Mouse (Mus musculus): Measurements from ENCODE around the gene Tbk1.
A peak's percentile ranks its signal among the peaks of the same experiment; 100 is the strongest.

The Tbk1 gene

DNA sequence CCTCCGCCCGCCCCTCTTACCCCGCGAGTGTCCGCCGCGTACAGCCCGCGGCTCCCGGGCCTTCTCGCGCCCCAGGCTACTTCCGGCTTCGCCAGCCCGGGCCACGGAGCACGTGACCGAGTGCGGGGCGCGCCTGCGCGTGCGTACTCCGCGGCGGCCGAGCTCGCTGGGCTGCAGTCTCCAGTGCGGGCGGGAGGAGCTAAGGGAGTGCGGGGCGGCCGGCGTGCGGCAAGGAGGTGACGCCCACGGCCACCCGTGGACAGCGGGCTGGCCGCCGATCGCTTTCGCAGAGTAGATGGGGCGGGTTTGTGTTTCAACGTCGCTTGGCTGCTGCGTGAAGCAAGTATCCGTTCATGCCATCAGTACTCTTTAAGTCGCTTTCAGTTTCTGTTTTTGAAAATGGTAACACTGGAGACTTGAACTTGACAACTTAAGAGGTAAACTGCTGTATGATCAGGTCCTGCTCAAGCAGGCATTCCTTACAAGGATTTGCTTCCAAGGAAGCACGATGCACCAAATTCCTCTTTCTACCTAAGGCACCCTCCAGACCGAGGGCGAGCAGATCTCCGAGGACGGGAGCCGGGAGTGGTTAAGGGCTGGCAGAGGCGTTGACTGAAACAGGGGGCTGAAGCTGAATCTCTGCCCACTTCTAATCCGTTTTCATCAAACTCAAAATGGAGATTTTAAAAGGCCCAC lies at the start of gene Tbk1:
TSS of gene Tbk1 (minus strand) at position 113 of the 696 bp plus-strand sequence.
- peak; percentile 94 for DNase-seq (ENCODE audit: low read depth)

DNA sequence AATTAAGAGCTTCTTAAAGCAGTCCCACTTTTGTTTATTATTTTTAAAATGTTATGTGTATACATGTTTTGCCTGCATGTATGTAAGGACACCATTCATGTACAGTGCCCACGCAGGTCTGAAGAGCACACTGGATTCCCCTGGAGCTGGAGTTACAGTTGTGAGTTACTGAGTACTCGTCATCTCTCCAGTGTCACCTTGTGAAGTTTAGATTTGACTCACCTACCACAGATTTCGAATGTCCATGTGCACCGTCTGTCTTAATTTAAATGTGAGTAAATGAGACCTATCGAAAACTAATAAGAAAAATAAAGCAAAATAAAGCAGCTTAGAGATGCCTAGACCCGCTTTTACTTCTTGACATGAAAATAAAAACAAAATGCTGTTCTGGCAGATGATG lies 49.7 kb upstream of the Tbk1 start:
- DNase-seq (ENCODE audit: low read depth): no peak

DNA sequence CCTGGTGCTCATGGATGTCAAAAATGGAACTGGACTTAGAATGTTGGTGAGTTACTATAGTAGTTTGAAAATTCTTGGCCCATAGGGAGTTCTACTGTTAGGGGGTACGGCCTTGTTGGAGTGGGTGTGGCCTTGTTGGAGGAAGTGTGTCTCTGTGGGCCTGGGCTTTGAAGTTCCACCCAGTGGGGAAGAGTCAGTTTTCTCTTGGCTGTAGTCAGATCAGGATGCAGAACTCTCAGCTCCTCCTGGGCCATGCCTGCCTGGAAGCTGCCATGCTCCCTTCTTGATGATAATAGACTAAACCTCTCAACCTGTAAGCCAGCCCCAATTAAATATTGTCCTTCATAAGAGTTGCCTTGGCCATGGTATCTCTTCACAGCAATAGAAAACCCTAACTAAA lies 47.6 kb upstream of the Tbk1 start:
- DNase-seq (ENCODE audit: low read depth): no peak

DNA sequence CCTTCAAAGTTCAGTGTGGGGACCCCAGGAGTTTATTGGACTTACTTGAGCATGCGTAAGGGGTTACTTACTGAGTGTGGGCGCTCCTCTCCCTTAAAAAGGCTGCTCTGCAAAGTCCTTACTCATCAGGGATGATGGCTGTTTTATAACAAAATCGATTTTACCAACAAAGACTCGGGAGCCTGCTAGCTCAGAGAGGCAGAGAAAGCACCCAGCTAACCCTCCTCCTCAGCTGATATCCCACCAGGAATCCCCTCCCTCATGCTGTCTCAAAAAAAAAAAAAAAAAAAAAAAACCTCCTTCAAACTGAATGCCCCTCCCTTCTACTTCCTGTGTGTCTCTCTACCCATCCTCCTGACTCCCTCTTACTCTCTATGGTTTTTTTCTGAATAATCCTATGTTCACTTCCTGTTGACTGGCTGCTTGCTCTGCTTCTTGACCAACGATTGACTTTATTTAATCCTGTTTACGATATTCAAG lies 42.0 kb upstream of the Tbk1 start:
- DNase-seq (ENCODE audit: low read depth): peak; percentile 9

DNA sequence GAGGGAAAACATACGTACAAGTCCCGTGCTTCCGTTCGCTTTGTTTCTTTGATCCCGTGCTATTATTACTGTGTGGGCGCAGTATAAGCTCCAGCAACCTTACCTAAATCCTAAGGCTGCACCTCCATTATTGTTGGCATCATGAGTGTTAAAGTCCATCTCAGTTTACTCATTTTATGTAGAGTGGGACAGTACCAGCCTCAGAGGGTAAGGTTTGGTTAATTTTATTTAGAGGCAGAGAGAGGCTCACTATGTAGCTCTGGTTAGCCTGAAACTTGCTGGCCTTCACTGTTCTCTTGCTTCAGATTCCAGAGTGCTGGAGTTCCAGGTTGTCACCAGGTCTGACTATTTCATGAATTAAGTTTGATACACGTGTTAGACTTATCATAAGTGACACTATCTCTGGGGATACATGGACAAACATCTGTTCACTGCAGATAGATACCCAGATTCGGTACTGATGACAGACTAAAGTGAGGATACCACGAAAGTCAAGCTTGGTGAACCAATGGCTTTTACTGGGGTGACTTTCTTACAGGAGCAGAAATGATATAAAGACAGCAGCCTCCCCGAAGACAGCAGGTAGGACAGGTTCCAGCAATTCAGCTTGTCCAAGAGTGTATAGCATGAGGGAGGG lies 40.7 kb upstream of the Tbk1 start:
- DNase-seq (ENCODE audit: low read depth): peak; percentile 15

DNA sequence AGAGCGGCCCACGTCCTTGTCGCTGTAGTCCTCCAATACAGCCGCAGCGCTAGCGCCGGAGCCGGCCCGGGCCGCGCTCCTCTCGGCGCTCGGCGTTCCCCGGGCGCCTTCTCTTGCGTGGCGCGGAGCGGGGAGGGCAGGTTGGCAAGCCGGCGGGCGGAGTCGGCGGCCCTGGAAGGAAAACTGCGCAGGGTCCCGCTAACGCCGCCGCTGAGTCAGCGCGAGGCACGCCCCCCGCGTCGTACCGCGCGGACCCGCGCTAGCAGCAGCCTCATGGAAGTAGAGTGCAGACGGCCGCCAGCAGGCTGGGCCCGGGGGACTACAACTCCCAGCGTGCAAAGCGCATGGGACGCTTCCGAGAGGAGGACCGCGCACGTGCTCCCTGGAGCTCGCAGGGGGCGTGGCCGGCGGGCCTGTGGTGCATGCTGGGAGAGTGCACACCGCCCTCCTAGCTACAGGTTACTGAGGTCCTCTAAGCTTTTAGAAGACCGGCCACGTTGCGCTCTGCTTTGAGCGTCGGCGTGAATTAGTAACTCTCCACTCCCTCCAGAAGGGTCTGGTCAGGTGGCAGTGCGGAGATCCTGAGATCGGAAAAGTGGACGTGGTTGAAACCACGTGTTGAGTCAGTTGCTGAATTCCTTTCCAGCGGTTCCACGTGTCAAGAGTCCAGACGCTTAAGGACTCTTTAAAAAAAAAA lies 39.7 kb upstream of the Tbk1 start, which contains the start of gene Xpot:
TSS of gene Xpot (minus strand) at position 147 of the 697 bp plus-strand sequence.
- peak; percentile 97 for DNase-seq (ENCODE audit: low read depth)

DNA sequence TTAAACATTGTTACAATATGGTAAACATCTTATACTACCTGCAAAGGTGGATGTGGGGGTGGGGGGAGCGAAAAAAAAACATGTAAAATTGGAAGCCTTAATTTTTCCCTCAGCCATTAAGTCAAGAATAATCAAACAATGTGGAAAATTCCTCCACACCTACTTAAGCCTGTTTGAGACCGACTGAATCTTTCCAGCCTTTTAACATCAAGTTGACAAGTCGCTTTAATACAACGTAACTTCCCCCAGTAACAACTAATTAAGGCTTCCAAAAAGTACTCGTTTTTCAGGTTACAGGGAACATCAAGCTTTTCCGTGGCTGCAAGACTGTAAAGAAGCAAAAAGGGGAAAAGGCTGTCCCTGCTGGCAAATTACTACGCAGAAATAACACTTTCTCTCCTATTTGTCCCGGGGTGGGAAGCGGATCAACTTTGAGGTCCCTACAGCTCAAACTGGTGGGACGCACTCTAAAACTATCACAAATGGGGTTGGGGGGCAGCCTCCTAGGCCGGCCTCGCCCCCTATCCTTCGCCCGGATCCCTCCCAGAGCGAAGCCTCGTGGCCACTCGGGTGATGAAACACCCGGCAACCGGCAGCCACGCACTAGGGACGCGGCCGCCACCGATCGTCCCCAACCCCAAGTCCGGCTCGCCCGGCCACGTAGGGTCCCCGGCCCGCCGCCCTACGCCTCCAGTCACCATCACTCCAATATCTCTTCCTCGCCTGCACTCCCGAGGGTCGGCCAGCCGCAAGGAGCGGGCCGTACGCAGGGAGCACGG lies 39.0 kb upstream of the Tbk1 start:
- DNase-seq (ENCODE audit: low read depth): no peak

DNA sequence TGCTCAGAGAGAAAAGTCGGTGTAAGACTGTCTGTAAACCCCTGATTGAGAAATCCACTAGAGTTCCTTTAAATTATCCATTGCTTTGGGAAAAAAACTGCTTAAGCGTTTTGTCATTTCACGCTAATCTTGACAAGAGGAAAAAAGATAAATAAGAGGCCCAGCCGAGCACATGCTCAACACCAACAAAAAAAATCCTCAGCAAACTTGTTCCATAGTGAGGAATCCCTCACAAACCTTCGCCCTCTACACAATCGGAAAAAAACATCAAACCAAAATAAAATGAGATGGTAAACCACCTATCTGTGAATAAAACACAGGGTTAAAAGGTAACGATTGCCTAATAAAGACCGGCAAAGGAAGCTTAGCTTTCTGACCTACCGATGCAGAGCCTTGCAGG lies 38.4 kb upstream of the Tbk1 start:
- no peak for DNase-seq (ENCODE audit: low read depth)

DNA sequence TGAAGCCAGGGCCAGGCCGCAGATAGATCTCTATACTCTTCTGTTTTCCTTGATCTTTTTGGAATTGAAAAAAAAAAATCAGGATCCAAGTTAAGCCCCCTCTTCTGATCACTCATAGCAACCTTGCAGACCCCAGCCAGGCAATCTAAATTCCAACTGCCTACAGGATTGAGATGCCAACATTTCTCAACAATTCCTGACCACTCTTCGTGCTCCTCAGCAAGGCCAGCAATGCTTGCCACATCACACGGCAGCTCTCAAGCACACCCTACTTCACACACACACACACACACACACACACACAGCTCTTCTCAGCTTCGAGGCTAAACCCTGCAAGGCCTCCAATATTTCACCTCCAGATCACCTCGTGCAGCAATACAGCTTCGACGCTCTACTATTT lies 37.1 kb upstream of the Tbk1 start:
- no peak for DNase-seq (ENCODE audit: low read depth)

DNA sequence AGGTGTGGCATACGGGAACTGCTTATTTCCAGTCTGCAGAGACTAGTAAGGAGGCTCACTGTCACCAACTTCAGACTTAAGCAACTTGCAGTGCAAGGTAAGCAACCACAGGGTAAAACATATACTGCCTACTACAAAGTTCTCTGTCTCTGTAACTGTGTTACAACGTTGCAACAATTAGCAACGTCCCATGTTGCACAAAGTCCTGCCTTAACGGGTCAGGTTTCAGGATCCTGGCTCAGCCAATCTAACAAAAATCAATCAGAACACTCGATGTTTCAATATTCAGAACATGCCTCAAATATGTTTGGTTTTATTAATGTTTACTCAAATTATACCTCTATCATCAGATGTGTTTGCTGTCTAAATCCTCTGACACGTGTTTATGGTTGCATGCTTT lies 35.8 kb upstream of the Tbk1 start:
- DNase-seq (ENCODE audit: low read depth): no peak

DNA sequence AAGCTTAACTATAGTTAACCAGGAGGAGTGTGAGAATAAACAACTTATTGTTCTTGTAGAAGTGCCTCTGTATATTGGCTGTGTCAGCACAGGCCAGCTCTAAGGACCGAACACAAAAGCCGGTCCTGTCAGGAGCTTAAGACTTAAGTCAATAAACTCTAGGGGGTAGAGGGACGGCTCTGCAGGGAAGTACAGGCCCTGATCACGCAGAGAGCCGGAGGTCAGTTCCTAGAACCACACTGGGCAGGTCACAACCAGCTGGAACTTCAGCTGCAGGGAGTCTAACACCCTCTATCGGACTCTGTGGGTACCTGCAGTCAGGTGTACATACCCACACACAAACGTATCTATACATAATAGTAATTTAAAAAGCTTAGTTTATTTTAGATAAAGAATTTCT lies 29.3 kb upstream of the Tbk1 start:
- no peak for DNase-seq (ENCODE audit: low read depth)

DNA sequence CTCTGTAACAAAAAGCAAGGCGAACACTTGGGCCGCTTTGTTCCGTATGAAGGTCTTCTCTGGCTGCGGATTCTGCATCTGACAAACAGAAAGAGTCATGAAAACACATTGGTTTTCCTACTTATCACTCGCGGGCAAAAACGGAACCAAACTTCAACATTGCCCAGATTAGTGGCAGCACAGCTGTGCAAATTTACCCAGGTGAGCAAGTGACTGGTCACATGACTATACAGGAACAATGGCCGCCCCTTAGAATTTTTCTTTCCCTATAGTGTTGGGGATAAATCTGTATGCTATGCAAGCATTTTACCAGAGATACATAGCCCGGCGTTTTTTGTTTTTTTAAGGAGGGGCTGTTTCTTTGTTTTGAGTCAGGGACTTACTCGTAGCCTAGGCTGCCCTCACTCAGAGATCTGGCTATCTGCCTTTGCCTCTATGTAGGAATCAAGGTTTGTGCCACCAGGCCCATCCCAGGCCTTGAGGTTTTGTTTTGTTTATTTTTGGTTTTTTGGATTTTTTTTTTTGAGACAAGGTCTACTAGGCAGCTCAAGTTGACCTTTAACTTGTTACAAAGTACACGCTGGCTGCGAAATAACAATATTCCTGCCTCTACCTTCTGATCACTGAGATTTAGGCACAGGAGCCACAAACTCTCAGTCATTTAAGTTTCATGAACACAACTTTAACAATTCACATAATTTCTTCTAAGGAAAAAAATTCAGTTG lies 28.7 kb upstream of the Tbk1 start:
- no peak for DNase-seq (ENCODE audit: low read depth)

DNA sequence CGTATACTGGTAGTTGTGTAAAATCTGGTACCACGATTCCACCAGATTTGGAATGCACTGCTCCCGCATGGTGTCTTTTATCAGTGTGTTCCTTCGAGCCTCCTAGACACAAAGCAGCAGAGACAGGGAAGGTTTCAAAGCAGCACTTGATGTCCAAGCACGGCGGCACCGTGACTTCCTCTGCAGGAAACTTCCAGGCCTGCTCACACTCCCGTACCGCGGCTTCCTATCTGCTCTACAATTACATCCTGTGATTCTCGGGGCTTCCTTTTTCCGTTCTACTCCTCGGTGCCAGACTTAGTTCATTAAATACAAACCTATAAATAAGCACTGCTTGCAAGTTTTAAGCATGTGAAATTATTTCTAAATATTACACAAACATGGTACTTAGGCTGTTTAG lies 27.0 kb upstream of the Tbk1 start:
- DNase-seq (ENCODE audit: low read depth): peak; percentile 10

DNA sequence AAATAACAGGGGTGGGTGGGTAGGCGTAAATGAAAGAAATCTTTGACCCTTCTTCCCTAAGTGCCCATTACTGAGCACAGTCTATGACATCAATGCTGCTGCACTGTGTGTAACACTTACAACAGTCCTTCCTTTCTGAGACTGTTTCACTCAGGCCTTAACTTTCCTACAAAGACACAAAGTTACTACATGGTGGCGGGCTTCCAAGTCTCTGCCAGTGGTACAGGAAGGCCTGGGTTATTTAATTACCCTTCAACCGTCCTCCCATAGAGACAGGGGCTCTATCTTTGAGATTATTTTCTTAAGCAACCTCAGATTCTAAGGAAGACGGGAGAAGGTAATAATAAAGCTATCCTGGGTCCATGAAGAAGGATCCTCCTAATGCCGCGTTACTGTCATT lies 25.9 kb upstream of the Tbk1 start:
- no peak for DNase-seq (ENCODE audit: low read depth)

DNA sequence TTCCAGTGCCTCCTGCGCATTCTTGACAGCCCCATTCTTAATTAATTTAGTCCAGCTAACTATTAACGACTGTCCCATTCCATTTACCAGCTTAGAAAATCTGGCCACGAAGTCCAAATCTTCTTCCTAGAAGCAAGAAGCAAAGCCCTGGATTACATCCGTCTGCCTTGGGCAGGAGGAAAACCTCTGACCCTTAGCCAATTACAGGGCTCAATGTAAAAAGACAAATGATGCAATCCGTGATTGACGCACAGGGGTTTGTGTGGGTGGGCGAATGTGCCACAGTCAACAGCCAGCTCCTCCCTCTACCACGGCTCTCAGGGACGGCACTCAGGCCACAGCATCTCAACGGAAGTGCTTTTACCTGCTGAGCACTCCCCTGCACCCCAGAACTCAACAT lies 25.0 kb upstream of the Tbk1 start:
- DNase-seq (ENCODE audit: low read depth): no peak

DNA sequence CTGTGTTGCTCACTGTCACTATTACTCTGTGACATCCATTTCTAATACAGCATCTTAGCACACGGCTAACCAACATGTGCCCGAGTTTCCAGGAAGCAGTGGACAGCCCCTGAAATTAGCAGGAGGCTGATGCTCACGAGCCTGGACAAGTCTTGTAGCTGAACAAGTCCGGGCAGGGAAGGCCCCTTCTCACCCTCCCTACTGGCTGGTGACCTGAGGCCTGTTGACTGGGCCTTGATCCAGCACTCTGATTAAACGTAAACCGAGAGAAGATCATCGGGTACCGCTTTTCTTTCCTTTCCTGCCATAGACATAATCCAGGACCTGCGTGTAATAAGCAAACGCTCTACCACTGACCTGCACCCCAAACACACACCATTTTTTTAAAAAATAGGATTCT lies 21.6 kb upstream of the Tbk1 start:
- no peak for DNase-seq (ENCODE audit: low read depth)

DNA sequence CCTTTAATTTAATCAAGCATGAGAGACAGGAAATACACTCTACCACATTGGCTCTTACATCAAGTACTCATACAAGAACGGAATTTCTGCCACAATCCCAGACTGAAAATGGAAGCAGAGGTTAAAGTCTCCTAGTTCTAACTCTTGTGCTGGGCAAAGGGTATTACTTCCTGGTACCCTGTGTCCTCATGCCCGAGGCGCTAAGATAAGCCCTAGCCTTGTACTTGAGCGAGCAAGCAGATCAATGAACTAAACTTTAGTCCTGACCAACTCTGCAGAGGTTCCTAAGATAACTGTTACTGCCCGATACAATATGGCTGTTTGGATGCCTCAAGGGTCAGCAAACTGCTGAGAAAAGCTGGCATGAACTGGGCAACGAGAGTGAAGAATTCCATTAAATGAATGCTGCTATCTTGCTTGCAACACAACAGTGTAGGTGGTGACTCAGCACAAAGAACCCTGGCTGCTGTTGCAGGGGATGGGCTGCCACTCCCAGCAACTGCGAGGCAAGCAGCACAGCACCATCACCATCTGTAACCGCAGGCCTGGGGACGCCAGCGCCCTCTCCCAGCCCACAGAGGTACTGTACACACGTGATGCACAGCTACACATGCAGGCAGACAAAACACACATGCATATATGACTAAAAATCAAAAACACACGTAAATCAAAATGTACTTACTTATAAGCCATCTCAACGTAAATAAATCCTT lies 18.2 kb upstream of the Tbk1 start:
- no peak for DNase-seq (ENCODE audit: low read depth)

DNA sequence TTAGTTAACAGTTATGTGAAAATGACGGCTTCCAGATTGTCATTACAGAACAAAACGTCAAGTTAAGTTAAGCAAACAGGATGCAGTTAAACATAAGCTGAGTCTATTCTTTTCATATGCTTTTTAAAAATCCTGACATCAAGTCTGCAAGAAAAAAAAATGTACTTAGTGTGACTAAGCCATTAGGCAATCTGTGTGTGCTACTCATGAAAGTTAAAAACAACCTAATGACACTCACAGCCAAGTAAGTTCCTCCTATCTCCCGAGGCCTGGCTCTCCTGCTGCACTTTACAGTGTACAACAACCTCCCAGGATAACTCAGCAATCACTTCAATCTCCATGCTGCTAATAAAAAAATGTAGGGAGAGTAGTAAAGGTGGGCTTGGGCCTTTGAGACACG lies 17.0 kb upstream of the Tbk1 start:
- DNase-seq (ENCODE audit: low read depth): no peak

DNA sequence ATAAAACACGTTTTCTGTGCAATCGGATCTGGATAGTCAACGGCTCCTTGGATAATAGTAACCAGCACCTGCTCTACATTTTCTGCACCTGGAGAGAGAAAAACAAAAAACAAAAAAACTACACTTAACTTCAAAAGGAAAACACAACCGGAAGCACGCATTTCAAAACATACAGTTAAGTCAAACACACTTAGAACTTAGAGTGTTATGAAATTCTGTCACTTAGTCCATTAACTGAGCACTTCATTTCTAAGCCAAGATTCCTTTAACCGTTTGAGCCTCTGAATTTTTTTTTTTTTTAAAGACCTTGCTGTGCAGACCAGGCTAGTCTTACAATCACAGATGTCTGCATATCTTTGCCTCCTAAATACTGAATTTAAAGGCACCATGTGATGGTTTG lies 14.7 kb upstream of the Tbk1 start:
- no peak for DNase-seq (ENCODE audit: low read depth)

DNA sequence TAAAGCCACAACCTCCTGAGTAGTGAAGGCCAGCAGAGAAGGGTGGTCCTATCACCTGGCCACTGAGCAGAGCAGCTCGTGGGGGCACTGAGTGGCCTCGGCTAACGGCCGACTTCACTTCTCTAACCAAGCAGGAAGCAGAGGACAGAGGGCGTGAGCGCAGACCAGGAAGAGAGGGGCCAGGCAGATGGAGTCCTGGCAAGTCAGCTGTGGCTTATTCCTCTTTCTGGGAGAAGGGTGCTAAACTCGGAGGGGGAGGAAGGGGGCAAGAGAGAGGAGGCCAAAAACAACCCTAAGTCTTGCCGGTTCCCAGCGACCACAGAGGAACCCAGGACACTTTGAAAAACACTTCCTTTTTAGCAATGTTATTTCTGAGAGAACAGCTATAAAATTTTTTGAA lies 10.0 kb upstream of the Tbk1 start:
- no peak for DNase-seq (ENCODE audit: low read depth)

DNA sequence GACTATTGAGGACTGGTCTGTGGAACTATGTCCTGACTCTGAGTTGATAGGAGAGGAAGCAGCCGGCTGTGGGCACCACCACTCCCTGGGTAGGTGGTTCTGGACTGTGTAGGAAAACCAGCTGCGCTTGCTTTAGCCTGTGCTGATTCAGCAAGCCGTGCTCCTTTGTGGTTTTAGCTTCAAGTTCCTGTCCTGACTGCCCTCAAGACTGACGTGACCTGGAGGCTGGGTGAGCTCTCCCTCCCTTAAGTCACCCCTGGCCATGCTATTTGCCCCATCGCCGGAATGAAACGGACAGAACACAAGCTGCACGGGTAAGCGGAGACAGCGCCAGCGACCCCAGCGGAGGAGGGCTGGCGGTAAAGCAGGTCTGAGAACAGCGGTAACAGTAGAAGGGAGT lies 4.5 kb upstream of the Tbk1 start:
- DNase-seq (ENCODE audit: low read depth): no peak

All from naive thymus-derived CD4-positive, alpha-beta T cell, adult 2 months (primary cell).